Mouse (Mus musculus) liver, postnatal 0 days (tissue): ENCODE results near the gene Mog.

Experiments
- CTCF ChIP-seq: sonication (generic); IDR thresholded peaks from 2 replicates; pipeline ENCODE4 v1.5.1; 2016; ENCODE audit warnings: antibody characterized with exemption, low read depth
- EP300 ChIP-seq: IDR thresholded peaks from 2 replicates; pipeline ENCODE4 v1.6.1; 2016; ENCODE audit warnings: antibody characterized with exemption, low read depth, mild to moderate bottlenecking

DNA sequence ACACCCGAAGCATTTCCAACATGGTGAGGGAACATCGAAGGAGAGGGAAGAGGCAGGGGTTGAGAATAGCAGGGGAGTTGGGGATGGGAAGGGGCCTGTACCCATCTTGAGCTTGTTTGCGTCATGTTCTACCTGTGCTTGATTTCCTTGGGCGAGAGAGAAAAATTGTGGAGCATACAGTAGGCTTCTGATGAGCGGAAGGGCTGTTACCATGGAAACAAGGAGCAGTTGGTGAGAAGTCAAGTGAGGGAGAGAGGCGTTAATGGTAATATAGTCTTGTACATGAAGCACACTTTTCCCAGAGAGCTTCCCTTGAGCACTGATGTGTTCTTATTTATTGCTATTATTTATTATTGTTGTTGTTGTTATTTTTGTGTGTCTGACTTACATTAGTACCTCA is 33.8 kb upstream of the Mog start:
- TF ChIP-seq CTCF (no peak), EP300 (no peak)
